Mouse (Mus musculus) ovary, postnatal 14 days (tissue): ENCODE data around the gene Mettl3.
"Not testable (repeated sequence)": the region's sequence is repeated elsewhere in the genome, so short reads cannot be mapped to it uniquely, and the experiment has no call there.

ENCODE experiments used
- DNase-seq: peaks from one replicate; pipeline ENCODE4 v3.0.0; 2022; ENCODE audit warnings: low spot score

Gene Mettl3

GRCm38 (mm10) chr14:52304644-52305271 lies at the start of gene Mettl3:
TSS of gene Mettl3 (minus strand) at chr14:52305128.
- DNase-seq, result peak; percentile 76

- DNase-seq, result no peak
These were observed 34.6 kb upstream of the Mettl3 start for GRCm38 (mm10) chr14:52339512-52339852.

GRCm38 (mm10) chr14:52338751-52339511 lies 34.0 kb upstream of the Mettl3 start:
- peak; percentile 60 for DNase-seq

GRCm38 (mm10) chr14:52332171-52332570 lies 27.2 kb upstream of the Mettl3 start:
- DNase-seq, result no peak

GRCm38 (mm10) chr14:52331069-52331750 lies 26.3 kb upstream of the Mettl3 start:
- DNase-seq, result no peak

GRCm38 (mm10) chr14:52327910-52328812 lies 23.2 kb upstream of the Mettl3 start, which contains the start of gene Sall2:
TSS of gene Sall2 (minus strand) at chr14:52328762.
- no peak for DNase-seq

GRCm38 (mm10) chr14:52327375-52327901 lies 22.5 kb upstream of the Mettl3 start:
- DNase-seq, result no peak

- DNase-seq, result no peak
These were observed 21.0 kb upstream of the Mettl3 start for GRCm38 (mm10) chr14:52325890-52326289.

- no peak for DNase-seq
These were observed 14.4 kb upstream of the Mettl3 start for GRCm38 (mm10) chr14:52319361-52319760.

- DNase-seq, result no peak
These were observed 11.7 kb upstream of the Mettl3 start for GRCm38 (mm10) chr14:52316441-52317225.

- peak; percentile 46 for DNase-seq
These were observed 11.0 kb upstream of the Mettl3 start for GRCm38 (mm10) chr14:52315792-52316440.

- DNase-seq, result no peak
These were observed 10.4 kb upstream of the Mettl3 start for GRCm38 (mm10) chr14:52315283-52315780.

- DNase-seq, result no peak
These were observed 9.9 kb upstream of the Mettl3 start for GRCm38 (mm10) chr14:52314808-52315150.

- no peak for DNase-seq
These were observed 9.2 kb upstream of the Mettl3 start for GRCm38 (mm10) chr14:52313931-52314807.

GRCm38 (mm10) chr14:52310906-52311305 lies 6.0 kb upstream of the Mettl3 start:
- no peak for DNase-seq

GRCm38 (mm10) chr14:52310343-52310742 lies 5.4 kb upstream of the Mettl3 start:
- not testable (repeated sequence) for DNase-seq

GRCm38 (mm10) chr14:52306100-52306499 lies 1.2 kb upstream of the Mettl3 start:
- DNase-seq, result no peak

GRCm38 (mm10) chr14:52303517-52303916 lies 1.4 kb downstream of the Mettl3 start:
- DNase-seq, result not testable (repeated sequence)

- no peak for DNase-seq
These were observed 9.2 kb downstream of the Mettl3 start for GRCm38 (mm10) chr14:52295558-52296264.
